Mouse (Mus musculus) 416B (cell line): ENCODE results near the gene Kcnh3.

Source experiments
- DNase-seq: peaks from one replicate; pipeline ENCODE4 v3.0.0; 2011; ENCODE audit warnings: low read depth

Kcnh3 gene

GRCm38 (mm10) chr15:99224208-99224911 is at the start of gene Kcnh3:
TSS of gene Kcnh3 (plus strand) at chr15:99224861.
- no peak for DNase-seq

GRCm38 (mm10) chr15:99179639-99180038 is 45.0 kb upstream of the Kcnh3 start:
- peak; percentile 22 for DNase-seq

DNA sequence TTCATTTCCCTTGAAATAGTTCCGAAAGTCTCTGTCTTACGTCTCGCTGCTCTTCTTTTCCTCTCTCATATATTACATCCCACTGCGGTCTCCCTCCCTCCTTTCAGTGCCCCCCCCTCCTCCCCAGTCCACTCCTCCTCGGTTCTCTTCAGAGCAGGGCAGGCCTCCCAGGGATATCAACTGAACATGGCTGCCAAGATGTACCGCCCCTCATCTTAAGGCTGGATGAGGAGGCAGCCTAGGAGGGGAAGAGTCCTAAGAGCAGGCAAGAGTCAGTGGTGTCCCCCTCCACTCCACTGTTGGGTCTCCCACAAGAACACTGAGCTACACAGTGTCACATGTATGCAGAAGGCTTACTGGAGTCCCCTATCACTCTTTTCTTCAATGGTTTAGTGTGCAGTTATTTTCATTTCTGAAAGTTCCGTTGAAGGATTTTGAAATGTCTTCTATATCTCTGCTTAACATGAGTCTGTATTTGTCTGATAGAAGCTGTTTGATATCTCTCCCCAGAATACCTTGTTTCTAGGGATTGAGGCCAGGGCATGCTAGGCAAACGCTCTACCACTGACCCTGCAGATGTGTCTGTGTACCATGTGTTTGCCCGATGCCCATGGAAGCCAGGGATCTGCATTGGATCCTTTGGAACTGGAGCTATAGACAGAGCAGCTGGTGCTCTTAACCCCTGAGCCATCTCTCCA is 40.3 kb upstream of the Kcnh3 start:
- no peak for DNase-seq

DNA sequence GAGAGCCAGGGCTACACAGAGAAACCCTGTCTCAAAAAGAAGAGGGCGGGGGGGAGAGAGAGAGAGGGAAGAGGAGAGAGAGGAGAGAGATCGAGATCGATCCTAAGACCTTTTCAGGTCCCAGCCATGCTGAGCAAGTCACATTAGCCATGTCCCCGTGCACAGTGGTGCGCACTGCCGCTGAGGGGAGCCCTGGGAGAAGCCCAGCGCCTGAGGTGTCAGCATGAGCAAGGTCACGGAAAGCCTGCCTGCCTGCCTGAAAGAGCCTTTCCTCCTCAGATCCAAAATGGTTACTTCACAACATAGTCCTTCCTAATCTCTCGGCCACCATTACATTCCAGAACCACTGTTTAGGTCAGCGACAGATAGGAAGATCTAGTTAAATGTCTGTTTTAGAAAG is 30.3 kb upstream of the Kcnh3 start:
- no peak for DNase-seq

DNA sequence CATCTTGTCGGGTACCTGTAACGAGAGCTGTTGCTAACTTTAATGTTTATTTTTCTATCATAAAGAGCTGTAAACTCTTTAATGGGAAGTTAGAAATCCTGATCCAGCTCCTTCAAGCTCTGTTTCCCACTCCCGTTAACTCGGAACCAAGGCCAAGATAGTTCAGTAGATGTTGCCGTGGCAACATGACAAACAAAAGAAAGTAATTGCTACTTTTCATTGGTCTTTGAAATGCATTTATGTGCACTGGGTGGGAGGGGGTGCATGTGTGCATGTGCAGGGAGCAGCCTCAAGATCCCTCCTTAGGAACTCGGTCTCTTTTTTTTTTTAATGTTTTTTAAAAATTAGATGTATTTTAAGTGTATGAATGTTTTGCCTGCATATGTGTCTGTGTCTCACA is 29.6 kb upstream of the Kcnh3 start:
- no peak for DNase-seq

DNA sequence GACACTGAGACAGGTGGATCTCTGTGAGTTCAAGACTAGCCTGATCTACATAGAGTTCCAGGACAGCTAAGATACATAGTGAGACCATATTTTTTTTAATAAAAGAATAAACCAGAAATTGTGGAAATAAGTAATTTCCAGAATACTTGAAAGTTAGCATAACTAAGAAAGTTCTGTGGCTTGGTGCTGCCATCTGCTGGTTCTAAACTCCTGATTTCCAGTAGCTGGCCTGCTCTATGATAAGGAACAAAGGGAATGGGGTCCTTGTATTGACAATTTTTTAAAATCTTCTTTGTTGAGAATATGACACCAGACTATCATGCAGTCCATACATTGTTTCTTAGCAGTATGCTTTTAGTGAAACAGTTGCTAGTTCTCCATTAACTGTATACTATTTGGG is 25.9 kb upstream of the Kcnh3 start:
- peak; percentile 65 for DNase-seq

- no peak for DNase-seq
Observed at GRCm38 (mm10) chr15:99205959-99206358, 18.7 kb upstream of the Kcnh3 start.

GRCm38 (mm10) chr15:99213183-99213582 is 11.5 kb upstream of the Kcnh3 start:
- DNase-seq: no peak

DNA sequence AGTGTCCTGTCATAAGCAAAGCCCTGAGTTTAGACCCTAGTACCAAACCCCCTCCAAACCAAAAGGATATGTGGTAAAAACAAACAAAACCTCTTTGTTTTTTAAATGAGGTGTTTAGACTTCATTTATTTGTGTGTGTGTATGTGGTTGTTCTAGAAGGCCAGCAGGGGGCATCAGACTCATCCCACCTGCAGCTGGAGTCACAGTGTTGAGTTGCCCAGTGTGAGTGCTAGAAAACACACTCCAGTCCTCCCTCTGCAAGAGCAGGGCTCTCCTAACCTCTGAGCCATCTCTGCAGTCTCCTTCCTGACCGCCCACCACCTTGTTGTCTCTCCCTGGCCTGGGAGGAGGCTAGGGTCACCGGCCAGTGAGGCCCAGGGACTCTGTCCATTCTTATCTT is 9.7 kb upstream of the Kcnh3 start:
- DNase-seq: peak; percentile 71

- peak; percentile 64 for DNase-seq
Observed at GRCm38 (mm10) chr15:99215741-99216463, 8.8 kb upstream of the Kcnh3 start.

- DNase-seq: no peak
Observed at GRCm38 (mm10) chr15:99217630-99218029, 7.0 kb upstream of the Kcnh3 start.

- DNase-seq: no peak
Observed at GRCm38 (mm10) chr15:99221315-99221952, 3.2 kb upstream of the Kcnh3 start.

DNA sequence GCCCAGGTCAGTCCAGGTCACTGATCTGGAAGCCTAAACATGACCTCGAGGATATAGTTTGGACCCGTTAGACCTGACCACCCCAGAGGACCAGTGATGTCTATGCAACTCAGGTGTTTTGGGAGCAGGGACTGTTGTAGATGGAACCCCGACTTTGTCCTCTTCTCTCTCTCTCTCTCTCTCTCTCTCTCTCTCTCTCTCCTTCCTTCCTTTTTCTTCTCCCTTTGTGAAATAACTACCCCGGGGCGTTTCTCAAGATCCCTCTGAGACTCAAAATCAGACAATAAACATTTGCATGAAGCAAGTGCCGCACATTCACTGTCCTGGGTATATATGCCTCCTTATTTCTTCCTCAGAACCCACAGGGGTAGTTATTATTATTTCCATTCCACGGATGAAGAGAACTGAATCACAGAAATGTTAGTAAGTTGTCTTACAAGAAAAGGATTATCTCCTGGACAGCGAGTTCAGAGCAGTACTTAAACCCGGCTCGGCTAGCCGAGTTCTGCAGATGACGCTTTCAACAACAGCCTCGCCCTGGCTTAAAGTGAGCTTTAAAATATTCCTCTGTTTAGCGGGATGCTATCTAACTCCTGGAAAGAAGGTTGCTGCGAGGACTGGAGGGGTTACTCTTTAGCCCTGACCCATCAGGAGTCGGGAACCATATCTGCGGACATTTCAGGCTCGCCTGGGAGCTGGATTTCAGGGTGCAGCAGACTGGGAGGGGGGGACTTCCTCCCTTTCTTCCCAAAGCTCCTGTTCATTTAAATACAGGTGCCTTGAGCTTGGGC is 1.7 kb upstream of the Kcnh3 start:
- no peak for DNase-seq

DNA sequence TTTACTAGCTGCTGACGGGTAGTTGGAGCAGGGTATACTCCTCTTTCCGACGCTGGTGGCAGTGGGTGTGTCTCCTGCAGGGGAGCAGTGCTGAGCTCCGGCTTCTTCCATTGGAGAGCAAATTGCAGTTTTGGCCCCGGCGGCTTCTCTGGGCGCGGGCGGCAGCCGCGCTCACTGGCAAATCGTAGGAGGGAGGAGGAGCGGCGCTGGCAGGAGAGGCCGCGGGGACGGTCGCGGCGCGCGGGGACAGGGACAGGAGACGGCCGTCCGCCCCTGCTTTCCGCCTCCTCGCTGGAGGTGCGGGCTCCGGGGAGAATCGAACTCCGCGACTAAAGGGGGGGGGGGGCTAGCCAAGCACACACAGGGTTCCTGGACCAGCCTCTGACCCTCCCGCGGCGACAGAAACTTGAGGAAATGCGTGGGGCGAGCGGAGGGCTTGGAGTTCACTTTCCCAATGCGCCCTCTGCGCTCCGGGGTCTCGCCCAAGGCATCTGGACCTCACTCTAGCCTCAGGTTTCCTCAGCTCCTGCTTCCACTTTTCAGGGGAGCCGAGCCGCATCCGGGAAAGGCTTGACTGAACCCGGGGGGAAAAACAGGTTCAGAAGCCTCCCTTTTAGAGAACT is 965 bp upstream of the Kcnh3 start:
- no peak for DNase-seq

GRCm38 (mm10) chr15:99225081-99225810 is 585 bp downstream of the Kcnh3 start:
- no peak for DNase-seq

- DNase-seq: no peak
Observed at GRCm38 (mm10) chr15:99226090-99226489, 1.4 kb downstream of the Kcnh3 start.

DNA sequence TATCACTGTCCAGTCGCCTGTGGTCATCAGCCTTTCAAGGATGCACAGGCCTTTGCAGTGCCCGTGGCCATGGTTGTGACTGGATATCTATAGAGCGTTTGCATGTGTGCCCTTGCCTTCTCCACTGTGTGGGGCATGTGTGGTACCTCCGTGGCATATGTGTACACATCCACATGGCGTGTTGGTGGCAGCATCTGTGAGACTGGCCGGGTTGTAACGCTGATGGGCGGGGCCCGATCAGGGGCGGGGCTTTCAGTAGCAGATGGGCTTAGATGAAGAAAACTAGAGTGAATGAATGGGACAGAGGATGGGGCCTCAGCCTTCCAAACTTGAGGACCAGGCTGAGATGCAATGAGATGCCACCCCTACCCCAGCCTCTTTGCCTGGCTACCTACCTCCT is 7.3 kb downstream of the Kcnh3 start:
- DNase-seq: no peak

DNA sequence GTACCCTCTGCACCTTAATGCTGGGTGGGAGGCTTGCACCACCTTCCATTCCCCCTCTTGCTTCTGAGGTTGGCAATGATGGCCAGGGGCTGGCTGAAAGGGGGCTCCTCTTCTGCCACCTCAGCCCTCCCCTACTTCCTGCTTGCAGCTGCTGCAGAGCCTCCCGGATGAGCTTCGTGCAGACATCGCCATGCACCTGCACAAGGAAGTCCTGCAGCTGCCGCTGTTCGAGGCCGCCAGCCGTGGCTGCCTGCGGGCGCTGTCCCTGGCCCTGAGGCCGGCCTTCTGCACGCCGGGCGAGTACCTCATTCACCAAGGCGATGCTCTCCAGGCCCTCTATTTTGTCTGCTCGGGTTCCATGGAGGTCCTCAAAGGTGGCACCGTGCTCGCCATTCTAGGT is 9.1 kb downstream of the Kcnh3 start:
- DNase-seq: no peak

GRCm38 (mm10) chr15:99234326-99235010 is 9.8 kb downstream of the Kcnh3 start:
- DNase-seq: no peak

DNA sequence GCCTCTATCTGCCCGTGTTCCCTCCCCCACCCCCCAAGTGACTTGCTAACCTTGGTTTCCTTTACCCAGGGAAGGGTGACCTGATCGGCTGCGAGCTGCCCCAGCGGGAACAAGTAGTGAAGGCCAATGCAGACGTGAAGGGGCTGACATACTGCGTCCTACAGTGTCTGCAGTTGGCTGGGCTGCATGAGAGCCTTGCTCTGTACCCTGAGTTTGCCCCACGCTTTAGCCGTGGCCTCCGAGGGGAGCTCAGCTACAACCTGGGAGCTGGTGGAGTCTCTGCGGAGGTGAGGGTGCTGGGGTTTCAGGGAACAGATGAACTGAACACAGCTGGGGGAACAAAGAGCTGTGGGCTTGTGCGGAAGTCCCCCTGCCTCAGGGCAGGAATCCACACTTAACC is 13.3 kb downstream of the Kcnh3 start:
- DNase-seq: no peak
